Mouse (Mus musculus) C2C12 (cell line): ENCODE measurements around the gene Kctd4.

Experiments used
- MAX ChIP-seq: IDR thresholded peaks from one replicate; pipeline ENCODE4 v1.6.1; 2011; ENCODE audit warnings: mild to moderate bottlenecking, control low read depth
- MYOD1 ChIP-seq: IDR thresholded peaks from one replicate; pipeline ENCODE4 v1.6.1; 2011; ENCODE audit warnings: low read depth; ENCODE audit not compliant: control insufficient read depth, insufficient read length
- USF1 ChIP-seq: IDR thresholded peaks from one replicate; pipeline ENCODE4 v1.6.1; 2011; ENCODE audit warnings: low read depth, mild to moderate bottlenecking, control low read depth, moderate library complexity

- TF ChIP-seq MYOD1 = no peak
- no peak for TF ChIP-seq MAX
- no peak for TF ChIP-seq USF1
Measured at GRCm38 (mm10) chr14:75906931-75907330, 47.9 kb upstream of the Kctd4 start.
